ENCODE assay signal across 8 mouse cellular contexts in the genomic region with DNA sequence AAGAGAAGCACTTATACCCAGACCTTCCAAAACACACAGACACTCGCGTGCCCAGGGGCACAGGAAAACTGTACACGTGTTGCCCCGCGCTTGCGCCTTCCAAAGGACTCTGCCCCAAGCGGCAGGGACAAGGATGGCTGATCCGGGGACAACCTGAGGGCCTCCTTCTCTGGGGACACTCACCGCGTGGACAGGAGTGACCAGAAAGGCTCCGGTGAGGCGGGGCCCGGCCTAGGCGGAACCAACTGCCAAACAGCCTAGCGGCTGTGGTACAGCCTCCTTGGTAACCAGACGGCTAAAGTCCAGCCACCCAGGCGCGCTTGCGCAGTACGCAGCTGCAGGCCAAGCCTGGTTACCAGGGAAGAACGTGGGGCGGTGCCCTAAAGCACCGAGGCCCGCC. TPM values are rescaled to one million over a fixed set of nuclear protein-coding genes. Genes with fewer than 3 reads are reported as not detected.
A peak's percentile ranks its signal among the peaks of the same experiment; 100 is the strongest.
DNase-seq lines count a peak whose midpoint lies in the region; ATAC-seq and TF ChIP-seq lines count a peak whose summit lies in the region.

Abhd14b (plus strand) TSS at position 112 of the 400 bp plus-strand sequence.
Abhd14a (minus strand) TSS at position 331 of the 400 bp plus-strand sequence.

- peak; percentile 77 for DNase-seq in CD4-positive, CD25-positive, alpha-beta regulatory T cell, adult 2 months (ENCODE audit: low read depth, low spot score)
- DNase-seq in forebrain, embryonic 10.5 days (ENCODE audit: extremely low spot score, low spot score), result peak; percentile 93
- peak; percentile 98 to 99 for DNase-seq in kidney, postnatal 25 days
- peak; percentile 61 to 62 (median 61) for DNase-seq in liver, embryonic 14.5 days (ENCODE audit: low read depth in 3 of 3, low spot score in 3 of 3)
- DNase-seq in neural tube, embryonic 11.5 days (ENCODE audit: low spot score), result peak; percentile 92
- DNase-seq in stomach, postnatal 0 days (ENCODE audit: low spot score), result peak; percentile 98

- peak; percentile 73 for TF ChIP-seq CTCF in liver, embryonic 14.5 days (IDR thresholded peaks at IDR 0.05; ENCODE audit: low read depth)
- TF ChIP-seq CTCF in stomach, postnatal 0 days (IDR thresholded peaks at IDR 0.05; ENCODE audit: low read depth), result peak; percentile 76

- peak; percentile 83 for ATAC-seq in heart, embryonic 15.5 days (replicated peaks; ENCODE audit: insufficient number of reproducible peaks, insufficient read depth, low FRiP score, low read depth)
- peak; percentile 81 for ATAC-seq in liver, embryonic 14.5 days (ENCODE audit: insufficient read depth)
- peak; percentile 80 for ATAC-seq in neural tube, embryonic 11.5 days (ENCODE audit: insufficient read depth, low FRiP score, low TSS enrichment)
- peak; percentile 98 for ATAC-seq in stomach, postnatal 0 days (ENCODE audit: low FRiP score, low TSS enrichment)

- H3K9ac ChIP-seq in heart, embryonic 15.5 days, result peak within 1 kb of the TSS; percentile 68
- H3K9ac ChIP-seq in liver, embryonic 14.5 days (replicated peaks), result peak within 1 kb of the TSS; percentile 31
- H3K9ac ChIP-seq in neural tube, embryonic 11.5 days (ENCODE audit: low read length), result peak within 1 kb of the TSS; percentile 65
- H3K9ac ChIP-seq in stomach, postnatal 0 days (ENCODE audit: low read length), result peak within 1 kb of the TSS; percentile 69

- WGBS in forebrain, embryonic 10.5 days, result 0% methylated on average over 24 of the region's 24 CpGs
- WGBS in heart, embryonic 15.5 days, result under 1% methylated on average over 24 of the region's 24 CpGs
- under 1% methylated on average over 24 of the region's 24 CpGs for WGBS in liver, embryonic 14.5 days (ENCODE audit: insufficient replicate concordance)
- WGBS in neural tube, embryonic 11.5 days, result 0% methylated on average over 24 of the region's 24 CpGs
- WGBS in stomach, postnatal 0 days, result 0% methylated on average over 24 of the region's 24 CpGs

- no peaks in the 10 kb centered on the region for H3K9me3 ChIP-seq in forebrain, embryonic 10.5 days
- no peaks in the 10 kb centered on the region for H3K9me3 ChIP-seq in heart, embryonic 15.5 days (replicated peaks)
- H3K9me3 ChIP-seq in liver, embryonic 14.5 days (ENCODE audit: control insufficient read depth, low read length), result no peaks in the 10 kb centered on the region
- no peaks in the 10 kb centered on the region for H3K9me3 ChIP-seq in neural tube, embryonic 11.5 days (ENCODE audit: control insufficient read depth, low read length)
- no peaks in the 10 kb centered on the region for H3K9me3 ChIP-seq in stomach, postnatal 0 days (ENCODE audit: control insufficient read depth, low read length)

- peak within 1 kb of the TSS; percentile 25 for H3K27ac ChIP-seq in brown adipose tissue, adult 24 weeks (replicated peaks; ENCODE audit: low read depth, low read length)
- H3K27ac ChIP-seq in forebrain, embryonic 10.5 days, result peak within 1 kb of the TSS; percentile 86
- peak within 1 kb of the TSS; percentile 82 for H3K27ac ChIP-seq in heart, embryonic 15.5 days
- no peak within 1 kb of the TSS for H3K27ac ChIP-seq in liver, embryonic 14.5 days
- H3K27ac ChIP-seq in neural tube, embryonic 11.5 days (ENCODE audit: low read depth, low read length), result no peak within 1 kb of the TSS
- peak within 1 kb of the TSS; percentile 78 for H3K27ac ChIP-seq in stomach, postnatal 0 days (replicated peaks)

- H3K36me3 ChIP-seq in forebrain, embryonic 10.5 days (replicated peaks), result no peaks in the 10 kb centered on the region
- no peaks in the 10 kb centered on the region for H3K36me3 ChIP-seq in heart, embryonic 15.5 days
- no peaks in the 10 kb centered on the region for H3K36me3 ChIP-seq in liver, embryonic 14.5 days (replicated peaks; ENCODE audit: control insufficient read depth, insufficient read depth, low read depth)
- H3K36me3 ChIP-seq in neural tube, embryonic 11.5 days (ENCODE audit: control insufficient read depth, insufficient read depth, low read length), result no peaks in the 10 kb centered on the region; the same call in 1 of the 2 replicates
- no peaks in the 10 kb centered on the region for H3K36me3 ChIP-seq in stomach, postnatal 0 days (ENCODE audit: control insufficient read depth, insufficient read depth, low read length)

- peaks cover 2% of the 10 kb centered on the region for H3K4me1 ChIP-seq in brown adipose tissue, adult 24 weeks (ENCODE audit: control insufficient read depth, insufficient read depth, insufficient read length, low read length)
- peaks cover 73% of the 10 kb centered on the region for H3K4me1 ChIP-seq in forebrain, embryonic 10.5 days
- peaks cover 40% of the 10 kb centered on the region for H3K4me1 ChIP-seq in heart, embryonic 15.5 days (replicated peaks)
- H3K4me1 ChIP-seq in liver, embryonic 14.5 days (replicated peaks; ENCODE audit: control insufficient read depth in 2 of 2, insufficient read depth in 2 of 2, low read length in 1 of 2), result peaks cover 5 to 20% of the 10 kb centered on the region in 2 experiments; a peak in 3 of 4 replicates
- peaks cover 32% of the 10 kb centered on the region for H3K4me1 ChIP-seq in neural tube, embryonic 11.5 days (ENCODE audit: control insufficient read depth, insufficient read depth, low read length)
- peaks cover 17% of the 10 kb centered on the region for H3K4me1 ChIP-seq in stomach, postnatal 0 days (replicated peaks; ENCODE audit: control insufficient read depth, insufficient read depth)

- peak within 1 kb of the TSS; percentile 68 for H3K4me3 ChIP-seq in brown adipose tissue, adult 24 weeks (ENCODE audit: insufficient read depth, low read depth, low read length)
- peak within 1 kb of the TSS; percentile 60 for H3K4me3 ChIP-seq in forebrain, embryonic 10.5 days
- peak within 1 kb of the TSS; percentile 65 for H3K4me3 ChIP-seq in heart, embryonic 15.5 days
- peak within 1 kb of the TSS; percentile 60 to 73 for H3K4me3 ChIP-seq in liver, embryonic 14.5 days (ENCODE audit: insufficient read depth in 1 of 2, low read depth in 2 of 2, low read length in 2 of 2)
- H3K4me3 ChIP-seq in neural tube, embryonic 11.5 days (ENCODE audit: low read depth, low read length), result peak within 1 kb of the TSS; percentile 39
- peak within 1 kb of the TSS; percentile 55 for H3K4me3 ChIP-seq in stomach, postnatal 0 days (ENCODE audit: low read depth, low read length)

- no peak for TF ChIP-seq EP300 in liver, embryonic 14.5 days (IDR thresholded peaks at IDR 0.05; ENCODE audit: low read depth)
- TF ChIP-seq EP300 in stomach, postnatal 0 days (optimal IDR thresholded peaks at IDR 0.05), result no peak

- H3K27me3 ChIP-seq in forebrain, embryonic 10.5 days (ENCODE audit: poor library complexity, severe bottlenecking), result peaks cover 10% of the 10 kb centered on the region; the same call in 1 of the 2 replicates
- H3K27me3 ChIP-seq in heart, embryonic 15.5 days, result no peaks in the 10 kb centered on the region
- H3K27me3 ChIP-seq in liver, embryonic 14.5 days (ENCODE audit: control insufficient read depth, insufficient read depth, low read length), result no peaks in the 10 kb centered on the region; the same call in none of the 2 replicates
- H3K27me3 ChIP-seq in neural tube, embryonic 11.5 days (ENCODE audit: control insufficient read depth, insufficient read depth, low read length), result no peaks in the 10 kb centered on the region
- H3K27me3 ChIP-seq in stomach, postnatal 0 days (ENCODE audit: control insufficient read depth, insufficient read depth, low read length), result no peaks in the 10 kb centered on the region

- H3K4me2 ChIP-seq in heart, embryonic 15.5 days, result peak within 1 kb of the TSS; percentile 81
- peak within 1 kb of the TSS; percentile 78 for H3K4me2 ChIP-seq in liver, embryonic 14.5 days (ENCODE audit: low read depth)
- peak within 1 kb of the TSS; percentile 79 for H3K4me2 ChIP-seq in neural tube, embryonic 11.5 days (ENCODE audit: low read depth)
- peak within 1 kb of the TSS; percentile 81 for H3K4me2 ChIP-seq in stomach, postnatal 0 days (replicated peaks; ENCODE audit: low read depth)

RNA-seq across cellular contexts. Expression of gene Abhd14b, which starts in this region (rescaled TPM):
- 21.5 and 26.4 TPM in 2 replicates for polyA plus RNA-seq in brown adipose tissue, adult 24 weeks (2012; ENCODE audit: insufficient read depth, insufficient read length, missing spikeins)
- 4.4 and 6.0 TPM in 2 replicates for polyA plus RNA-seq in forebrain, embryonic 10.5 days (2016; fragmentation: Nextera tagmentation; extraction: Ambion mirVana)
- polyA plus RNA-seq in heart, embryonic 15.5 days (2015; fragmentation: Nextera tagmentation; extraction: Ambion mirVana), result 7.0 and 11.0 TPM in 2 replicates
- 17.3 and 23.7 TPM in 2 replicates for polyA plus RNA-seq in liver, embryonic 14.5 days (2012; rRNA removed)
- 24.9 and 25.2 TPM in 2 replicates for polyA plus RNA-seq in liver, embryonic 14.5 days (2014; fragmentation: Nextera tagmentation; extraction: Ambion mirVana)
- 7.3 and 7.5 TPM in 2 replicates for polyA plus RNA-seq in neural tube, embryonic 11.5 days (2014; fragmentation: Nextera tagmentation; extraction: Ambion mirVana)
- 39.0 and 46.0 TPM in 2 replicates for polyA plus RNA-seq in stomach, postnatal 0 days (2015; fragmentation: Nextera tagmentation; extraction: Ambion mirVana)

RNA-seq across cellular contexts. Expression of gene Abhd14a, which starts in this region (rescaled TPM):
- polyA plus RNA-seq in brown adipose tissue, adult 24 weeks (2012; ENCODE audit: insufficient read depth, insufficient read length, missing spikeins), result 12.8 and 12.9 TPM in 2 replicates
- 40.7 and 42.8 TPM in 2 replicates for polyA plus RNA-seq in forebrain, embryonic 10.5 days (2016; fragmentation: Nextera tagmentation; extraction: Ambion mirVana)
- 50.5 and 54.2 TPM in 2 replicates for polyA plus RNA-seq in heart, embryonic 15.5 days (2015; fragmentation: Nextera tagmentation; extraction: Ambion mirVana)
- 14.4 and 16.4 TPM in 2 replicates for polyA plus RNA-seq in liver, embryonic 14.5 days (2012; rRNA removed)
- polyA plus RNA-seq in liver, embryonic 14.5 days (2014; fragmentation: Nextera tagmentation; extraction: Ambion mirVana), result 14.3 and 16.3 TPM in 2 replicates
- 33.9 and 38.6 TPM in 2 replicates for polyA plus RNA-seq in neural tube, embryonic 11.5 days (2014; fragmentation: Nextera tagmentation; extraction: Ambion mirVana)
- 23.1 and 23.2 TPM in 2 replicates for polyA plus RNA-seq in stomach, postnatal 0 days (2015; fragmentation: Nextera tagmentation; extraction: Ambion mirVana)

Comparison
In these comparisons a context has a peak if more than half of its experiments do, and no peak if none do; other contexts are left out.
1. H3K27ac ChIP-seq: peak in brown adipose tissue, adult 24 weeks (single experiment), forebrain, embryonic 10.5 days (single experiment), heart, embryonic 15.5 days (single experiment) and stomach, postnatal 0 days (single experiment); none in liver, embryonic 14.5 days (single experiment) and neural tube, embryonic 11.5 days (single experiment).
2. Peak in every context shown above with its lines, with median percentiles within 50 percentile points of each other: DNase-seq, H3K4me3 ChIP-seq, ATAC-seq, H3K4me2 ChIP-seq and H3K9ac ChIP-seq.